Mouse (Mus musculus): ENCODE measurements at regions not wholly inside any gene's neighbourhood (a gene's known extent, or its start where the extent isn't known, plus 50 kb on each side); places are given as distances from the start of the nearest gene placed in this dataset.

- Histone ChIP-seq H3K79me2 (ENCODE audit: inconsistent target) (no peaks in the 10 kb centered on the region), H3K27ac (no peak overlapping the region), H3K36me3 (ENCODE audit: inconsistent target) (no peaks in the 10 kb centered on the region), H3K4me3 (ENCODE audit: inconsistent target) (no peak overlapping the region)
- 59% methylated on average over 3 of the region's 3 CpGs for WGBS (ENCODE audit: missing documents)
These were observed 385.5 kb downstream of the Insc start for GRCm38 (mm10) chr7:115129001-115129400.

GRCm38 (mm10) chr7:115131259-115131969 is 387.9 kb downstream of the Insc start:
- Histone ChIP-seq H3K4me3 (ENCODE audit: inconsistent target) (no peak overlapping the region), H3K79me2 (ENCODE audit: inconsistent target) (no peaks in the 10 kb centered on the region), H3K36me3 (ENCODE audit: inconsistent target) (no peaks in the 10 kb centered on the region), H3K27ac (no peak overlapping the region)
- 83% methylated on average over 7 of the region's 10 CpGs for WGBS (ENCODE audit: missing documents)

GRCm38 (mm10) chr7:115131970-115132551 is 388.6 kb downstream of the Insc start:
- H3K79me2 ChIP-seq (ENCODE audit: inconsistent target), result no peaks in the 10 kb centered on the region
- H3K27ac ChIP-seq, result no peak overlapping the region
- no peaks in the 10 kb centered on the region for H3K36me3 ChIP-seq (ENCODE audit: inconsistent target)
- no peak overlapping the region for H3K4me3 ChIP-seq (ENCODE audit: inconsistent target)
- WGBS (ENCODE audit: missing documents), result 71% methylated on average over 11 of the region's 11 CpGs

GRCm38 (mm10) chr7:115132595-115132994 is 389.1 kb downstream of the Insc start:
- no peak overlapping the region for H3K4me3 ChIP-seq (ENCODE audit: inconsistent target)
- H3K36me3 ChIP-seq (ENCODE audit: inconsistent target), result no peaks in the 10 kb centered on the region
- no peaks in the 10 kb centered on the region for H3K79me2 ChIP-seq (ENCODE audit: inconsistent target)
- WGBS (ENCODE audit: missing documents), result 27% methylated on average over 3 of the region's 3 CpGs
- H3K27ac ChIP-seq, result no peak overlapping the region

GRCm38 (mm10) chr7:115134926-115135575 is 391.6 kb downstream of the Insc start:
- H3K79me2 ChIP-seq (ENCODE audit: inconsistent target), result no peaks in the 10 kb centered on the region
- no peak overlapping the region for H3K4me3 ChIP-seq (ENCODE audit: inconsistent target)
- H3K36me3 ChIP-seq (ENCODE audit: inconsistent target), result no peaks in the 10 kb centered on the region
- WGBS (ENCODE audit: missing documents), result 98% methylated on average over 3 of the region's 3 CpGs
- no peak overlapping the region for H3K27ac ChIP-seq

GRCm38 (mm10) chr7:115140286-115140685 is 396.8 kb downstream of the Insc start:
- 81% methylated on average over 3 of the region's 3 CpGs for WGBS (ENCODE audit: missing documents)
- H3K4me3 ChIP-seq (ENCODE audit: inconsistent target), result no peak overlapping the region
- H3K79me2 ChIP-seq (ENCODE audit: inconsistent target), result no peaks in the 10 kb centered on the region
- no peak overlapping the region for H3K27ac ChIP-seq
- no peaks in the 10 kb centered on the region for H3K36me3 ChIP-seq (ENCODE audit: inconsistent target)

- no peak overlapping the region for H3K27ac ChIP-seq
- no peaks in the 10 kb centered on the region for H3K79me2 ChIP-seq (ENCODE audit: inconsistent target)
- 81% methylated on average over 2 of the region's 2 CpGs for WGBS (ENCODE audit: missing documents)
- no peaks in the 10 kb centered on the region for H3K36me3 ChIP-seq (ENCODE audit: inconsistent target)
- H3K4me3 ChIP-seq (ENCODE audit: inconsistent target), result no peak overlapping the region
These were observed 398.7 kb downstream of the Insc start for GRCm38 (mm10) chr7:115142163-115142562.

GRCm38 (mm10) chr7:115144947-115145346 is 401.5 kb downstream of the Insc start:
- Histone ChIP-seq H3K36me3 (ENCODE audit: inconsistent target) (no peaks in the 10 kb centered on the region), H3K79me2 (ENCODE audit: inconsistent target) (no peaks in the 10 kb centered on the region), H3K27ac (no peak overlapping the region), H3K4me3 (ENCODE audit: inconsistent target) (no peak overlapping the region)
- WGBS (ENCODE audit: missing documents), result 79% methylated on average over 2 of the region's 2 CpGs

- Histone ChIP-seq H3K36me3 (ENCODE audit: inconsistent target) (no peaks in the 10 kb centered on the region), H3K4me3 (ENCODE audit: inconsistent target) (no peak overlapping the region), H3K79me2 (ENCODE audit: inconsistent target) (no peaks in the 10 kb centered on the region), H3K27ac (no peak overlapping the region)
- 90% methylated on average over 5 of the region's 5 CpGs for WGBS (ENCODE audit: missing documents)
These were observed 404.0 kb downstream of the Insc start for GRCm38 (mm10) chr7:115147352-115147977.

GRCm38 (mm10) chr7:115153291-115153690 is 409.8 kb downstream of the Insc start:
- Histone ChIP-seq H3K36me3 (ENCODE audit: inconsistent target) (no peaks in the 10 kb centered on the region), H3K79me2 (ENCODE audit: inconsistent target) (no peaks in the 10 kb centered on the region), H3K4me3 (ENCODE audit: inconsistent target) (no peak overlapping the region), H3K27ac (no peak overlapping the region)

- Histone ChIP-seq H3K27ac (no peak overlapping the region), H3K4me3 (ENCODE audit: inconsistent target) (no peak overlapping the region), H3K36me3 (ENCODE audit: inconsistent target) (no peaks in the 10 kb centered on the region), H3K79me2 (ENCODE audit: inconsistent target) (no peaks in the 10 kb centered on the region)
- 88% methylated on average over 4 of the region's 4 CpGs for WGBS (ENCODE audit: missing documents)
These were observed 410.4 kb downstream of the Insc start for GRCm38 (mm10) chr7:115153764-115154509.

GRCm38 (mm10) chr7:115170023-115170422 is 426.5 kb downstream of the Insc start:
- H3K27ac ChIP-seq, result no peak overlapping the region
- H3K79me2 ChIP-seq (ENCODE audit: inconsistent target), result no peaks in the 10 kb centered on the region
- H3K36me3 ChIP-seq (ENCODE audit: inconsistent target), result no peaks in the 10 kb centered on the region
- H3K4me3 ChIP-seq (ENCODE audit: inconsistent target), result no peak overlapping the region
- WGBS (ENCODE audit: missing documents), result 38% methylated on average over 6 of the region's 6 CpGs

GRCm38 (mm10) chr7:115170439-115170838 is 426.9 kb downstream of the Insc start:
- Histone ChIP-seq H3K36me3 (ENCODE audit: inconsistent target) (no peaks in the 10 kb centered on the region), H3K79me2 (ENCODE audit: inconsistent target) (no peaks in the 10 kb centered on the region), H3K4me3 (ENCODE audit: inconsistent target) (no peak overlapping the region), H3K27ac (no peak overlapping the region)
- WGBS (ENCODE audit: missing documents), result 88% methylated on average over 9 of the region's 9 CpGs

GRCm38 (mm10) chr7:115192482-115192881 is 449.0 kb downstream of the Insc start:
- Histone ChIP-seq H3K36me3 (ENCODE audit: inconsistent target) (no peaks in the 10 kb centered on the region), H3K79me2 (ENCODE audit: inconsistent target) (no peaks in the 10 kb centered on the region), H3K27ac (no peak overlapping the region), H3K4me3 (ENCODE audit: inconsistent target) (no peak overlapping the region)
- WGBS (ENCODE audit: missing documents), result 85% methylated on average over 5 of the region's 5 CpGs

All from macrophage (primary cell).